Mouse (Mus musculus) right cerebral cortex, postnatal 25 days (tissue): ENCODE measurements around the gene Lgals12.
A peak's percentile ranks its signal among the peaks of the same experiment; 100 is the strongest.

Source experiments
- DNase-seq: peaks from one replicate; pipeline ENCODE4 v3.0.0; 2022

Lgals12 gene

DNA sequence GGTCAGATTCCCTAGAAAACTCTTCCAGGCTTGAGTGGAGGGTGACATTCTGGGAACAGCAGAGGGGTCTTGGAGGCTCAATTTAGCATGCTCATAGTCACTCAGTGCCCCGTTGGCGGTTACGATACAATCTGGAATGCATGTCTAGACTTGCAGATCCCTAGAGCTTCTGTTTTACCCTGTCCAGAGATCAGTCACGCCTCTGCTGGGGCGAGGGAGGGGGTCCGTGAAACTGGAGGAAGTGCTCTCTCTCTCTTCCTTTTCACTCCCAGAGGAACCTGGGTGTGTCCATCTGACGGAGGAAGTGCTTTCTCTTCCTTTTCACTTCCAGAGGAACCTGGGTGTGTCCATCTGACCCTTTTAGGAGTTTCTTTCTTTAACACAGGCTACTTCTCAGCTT, 23.9 kb downstream of the Lgals12 start:
- DNase-seq: no peak

GRCm38 (mm10) chr19:7581042-7581441, 26.0 kb downstream of the Lgals12 start:
- DNase-seq: no peak

DNA sequence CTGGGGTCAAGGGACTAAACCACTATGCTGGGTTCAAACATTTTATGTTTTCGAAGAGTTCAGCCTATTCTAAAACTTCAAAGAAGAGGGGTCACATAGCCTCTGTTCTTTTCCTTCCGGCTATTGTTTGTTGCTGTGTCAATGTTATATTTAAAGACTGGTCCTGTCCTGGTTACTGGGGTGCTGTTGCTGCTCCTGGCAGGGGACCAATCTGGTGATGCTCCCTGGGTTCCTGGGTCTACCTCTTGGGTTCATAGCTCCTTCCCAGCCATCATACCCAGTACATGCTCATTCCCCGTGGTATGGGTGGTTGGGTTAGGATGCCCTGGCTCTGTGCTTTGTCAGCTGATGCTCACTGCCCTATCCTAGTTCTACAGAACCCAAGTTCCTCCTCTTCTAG, 29.3 kb downstream of the Lgals12 start:
- DNase-seq: no peak

DNA sequence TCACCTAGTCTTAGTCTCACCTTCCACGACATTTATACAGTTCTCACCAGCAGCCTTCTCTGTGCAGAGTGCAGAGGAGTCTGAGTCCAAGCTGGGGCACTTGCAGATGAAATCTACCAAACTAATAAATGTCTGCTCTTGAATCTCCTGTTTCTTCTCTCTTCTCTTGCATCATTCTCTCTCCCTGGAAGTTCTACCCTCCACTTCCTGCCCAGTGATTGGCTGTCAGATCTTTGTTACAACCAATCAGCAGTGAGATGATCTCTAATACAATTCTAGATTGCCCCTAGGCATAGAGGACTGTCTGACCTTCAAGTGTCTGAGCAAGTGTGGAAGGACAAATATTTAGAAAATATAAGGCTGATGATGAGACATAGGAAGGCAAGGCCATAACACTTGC, 30.8 kb downstream of the Lgals12 start:
- DNase-seq: no peak

DNA sequence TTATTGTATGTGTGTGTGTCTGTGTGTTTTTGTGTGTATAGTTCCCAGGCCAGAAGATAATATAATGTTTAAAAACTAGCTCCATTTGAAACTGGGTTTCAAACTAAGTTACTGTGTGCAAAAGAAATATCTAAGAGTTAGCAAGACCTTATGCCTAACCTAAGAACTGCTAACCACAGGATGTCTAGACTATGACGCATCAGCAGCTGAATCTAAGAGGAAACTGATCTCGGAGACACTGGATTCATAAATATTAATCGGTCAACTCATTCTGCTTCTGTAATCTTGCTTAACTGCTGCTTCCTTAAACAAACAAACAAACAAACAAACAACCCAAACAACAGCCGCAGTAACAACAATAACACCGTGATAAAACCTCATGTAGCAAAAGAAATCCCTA, 37.3 kb downstream of the Lgals12 start:
- no peak for DNase-seq

GRCm38 (mm10) chr19:7568364-7568763, 38.6 kb downstream of the Lgals12 start:
- DNase-seq: no peak

DNA sequence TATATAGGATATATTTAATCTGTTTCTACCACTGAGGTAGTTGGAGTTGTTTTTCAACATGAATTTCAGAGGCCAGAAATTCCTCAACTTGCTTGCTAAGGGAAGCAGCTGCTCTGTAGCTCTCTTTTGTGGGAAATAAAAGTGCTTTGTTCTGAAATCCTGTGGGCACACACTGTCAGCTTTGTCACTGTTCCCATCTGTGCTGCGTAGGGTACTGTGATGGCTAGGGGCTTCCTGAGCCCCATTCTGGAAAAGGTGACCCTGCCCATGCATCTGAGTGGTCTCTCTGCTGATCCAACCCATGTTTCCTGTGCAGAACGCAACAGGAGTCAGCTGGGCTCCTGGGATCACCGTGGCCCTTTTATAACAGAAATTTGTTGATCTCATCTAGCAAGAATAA, 40.2 kb downstream of the Lgals12 start:
- peak; percentile 23 for DNase-seq

- no peak for DNase-seq
These were observed 42.5 kb downstream of the Lgals12 start for GRCm38 (mm10) chr19:7564457-7564856.

DNA sequence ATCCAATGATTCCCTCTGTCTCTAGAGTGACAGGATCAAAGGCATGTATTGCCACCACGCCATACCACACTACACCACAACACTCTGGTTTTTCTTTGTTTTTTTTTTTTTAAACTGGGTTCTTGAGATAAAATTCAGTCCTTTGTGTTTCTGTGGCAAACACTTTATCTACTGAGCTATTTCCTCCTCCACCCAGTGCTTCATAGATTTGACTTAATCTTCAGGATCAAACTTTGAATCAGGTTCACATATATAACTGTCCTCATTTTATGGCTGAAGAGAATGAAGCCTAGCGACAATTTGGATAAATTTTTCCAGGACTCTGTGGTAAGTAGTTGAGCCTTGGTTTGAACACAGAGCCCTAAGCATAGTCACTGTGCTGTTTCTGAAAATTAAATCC, 43.3 kb downstream of the Lgals12 start:
- no peak for DNase-seq

- DNase-seq: no peak
These were observed 44.3 kb downstream of the Lgals12 start for GRCm38 (mm10) chr19:7562601-7563129.

GRCm38 (mm10) chr19:7561456-7561855, 45.5 kb downstream of the Lgals12 start:
- DNase-seq: no peak

GRCm38 (mm10) chr19:7559986-7560385, 47.0 kb downstream of the Lgals12 start:
- no peak for DNase-seq

DNA sequence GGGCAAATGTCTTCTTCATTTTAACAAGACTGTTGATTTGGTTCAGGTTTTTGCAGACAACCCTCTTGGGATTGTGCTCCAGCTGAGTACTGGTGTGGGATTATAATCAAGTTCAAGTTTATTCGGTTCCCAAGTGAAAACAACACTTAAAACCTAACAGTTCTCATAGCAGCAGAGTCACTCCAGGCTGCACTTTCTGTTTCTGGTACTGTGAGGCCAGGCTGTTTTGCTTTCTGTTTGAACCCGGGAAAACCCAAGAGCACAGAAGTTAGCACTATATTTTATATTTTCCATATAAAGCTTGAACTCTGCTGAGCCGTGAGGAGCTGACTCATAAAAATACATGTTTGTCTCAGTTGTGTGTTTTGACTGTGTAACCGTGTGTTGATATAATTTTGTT, 48.3 kb downstream of the Lgals12 start:
- no peak for DNase-seq

- no peak for DNase-seq
These were observed 49.1 kb downstream of the Lgals12 start for GRCm38 (mm10) chr19:7557844-7558243.

DNA sequence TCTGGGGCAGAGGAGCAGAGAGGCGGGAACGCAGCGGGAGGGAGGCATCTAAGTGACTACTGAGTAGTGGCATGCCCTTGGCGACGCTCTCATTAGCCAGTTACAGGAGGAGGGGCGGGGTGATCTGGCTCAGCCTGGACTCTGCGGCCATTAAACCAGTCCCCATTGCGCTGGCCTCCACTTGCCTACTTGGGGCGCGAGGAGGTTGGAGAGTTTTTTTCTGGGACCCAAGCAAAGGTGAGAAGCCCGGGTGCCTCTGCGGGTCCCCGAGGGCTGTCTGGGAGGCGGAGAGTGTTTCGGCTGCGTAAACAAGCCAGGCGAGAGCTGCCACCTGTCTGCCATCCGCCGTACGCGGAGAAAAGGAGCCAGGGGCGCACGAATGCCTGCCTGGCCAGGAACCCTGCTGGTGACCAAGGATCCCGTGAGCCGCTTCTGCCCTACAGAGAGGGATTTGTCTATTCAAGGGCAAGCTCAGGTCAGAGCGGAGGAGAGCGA, 49.6 kb downstream of the Lgals12 start, which contains the start of gene Pla2g16:
Pla2g16 (plus strand) TSS at position 132 of the 495 bp plus-strand sequence.
- DNase-seq: no peak

DNA sequence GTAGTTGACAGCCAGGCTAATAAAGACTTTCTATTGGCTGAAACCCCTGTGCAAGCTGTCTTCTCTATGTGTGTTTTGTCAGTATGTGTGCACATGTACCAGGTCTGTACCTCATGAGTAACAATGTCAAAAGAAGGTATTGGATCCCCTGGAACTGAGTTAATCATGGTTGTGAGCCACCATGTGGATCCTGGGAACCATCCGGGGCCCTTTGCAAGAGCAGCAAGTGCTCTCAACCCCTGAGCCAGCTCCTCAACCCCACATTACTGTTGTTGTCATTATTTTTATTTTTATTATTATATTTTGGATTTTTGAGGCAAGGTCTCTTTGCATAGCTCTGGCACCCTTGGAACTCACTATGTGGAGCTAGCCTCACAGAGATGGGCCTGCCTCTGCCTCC, 50.4 kb downstream of the Lgals12 start:
- no peak for DNase-seq

DNA sequence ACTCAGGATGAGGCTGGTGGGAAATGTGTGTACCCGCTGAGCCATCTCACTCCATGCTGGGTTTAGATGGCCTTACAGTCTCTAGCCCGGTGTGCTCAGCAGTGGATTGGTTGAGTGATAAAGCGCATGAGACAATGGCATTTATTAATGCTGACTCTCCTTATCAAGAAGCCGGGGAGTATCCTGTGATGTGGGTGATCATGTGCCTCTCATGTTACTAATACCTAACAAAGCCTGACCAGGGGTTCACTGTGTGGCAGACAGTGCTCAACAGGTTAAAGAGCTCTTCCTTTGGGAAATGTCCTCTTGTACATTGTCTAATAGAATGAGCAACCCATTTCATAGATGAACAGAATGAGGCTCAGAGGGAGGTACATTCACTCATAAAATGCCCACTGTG, 52.1 kb downstream of the Lgals12 start:
- DNase-seq: no peak

GRCm38 (mm10) chr19:7553441-7553840, 53.6 kb downstream of the Lgals12 start:
- DNase-seq: no peak

- no peak for DNase-seq
These were observed 54.7 kb downstream of the Lgals12 start for GRCm38 (mm10) chr19:7552301-7552673.

DNA sequence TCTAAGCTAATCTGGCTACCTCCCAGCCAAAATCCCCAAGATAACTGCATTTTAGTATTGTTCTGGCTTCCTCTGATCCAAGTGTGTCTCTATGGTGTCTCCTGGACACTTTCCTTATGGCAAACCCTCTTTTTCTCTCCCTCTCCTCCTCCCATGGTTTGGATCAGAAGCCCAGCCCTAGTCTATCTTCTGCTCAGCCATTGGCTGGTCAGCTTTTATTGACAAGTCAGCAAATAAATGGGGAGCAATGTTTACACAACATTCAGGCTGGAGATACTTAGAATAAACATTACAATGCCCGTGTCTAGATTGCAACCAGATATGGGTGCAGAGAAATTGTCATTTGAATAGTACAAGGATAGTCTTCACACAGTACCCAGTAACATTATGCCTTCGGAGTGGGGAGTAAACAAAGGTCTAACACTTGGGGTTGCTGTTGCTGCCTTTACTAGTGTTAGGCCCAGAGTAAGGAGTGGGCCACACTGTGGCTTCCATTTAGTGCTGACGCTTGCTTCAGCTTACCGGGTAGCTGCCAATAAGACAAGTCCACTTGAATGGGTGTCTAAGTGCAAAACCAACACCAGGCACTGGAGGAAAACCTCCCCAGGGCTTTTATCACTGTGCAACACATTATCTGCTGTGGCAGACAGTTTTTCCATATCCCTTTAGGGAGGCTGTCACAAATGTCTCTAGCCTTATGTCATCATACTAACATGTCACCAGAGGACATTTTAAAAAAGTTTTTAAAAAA, 55.3 kb downstream of the Lgals12 start:
- no peak for DNase-seq

DNA sequence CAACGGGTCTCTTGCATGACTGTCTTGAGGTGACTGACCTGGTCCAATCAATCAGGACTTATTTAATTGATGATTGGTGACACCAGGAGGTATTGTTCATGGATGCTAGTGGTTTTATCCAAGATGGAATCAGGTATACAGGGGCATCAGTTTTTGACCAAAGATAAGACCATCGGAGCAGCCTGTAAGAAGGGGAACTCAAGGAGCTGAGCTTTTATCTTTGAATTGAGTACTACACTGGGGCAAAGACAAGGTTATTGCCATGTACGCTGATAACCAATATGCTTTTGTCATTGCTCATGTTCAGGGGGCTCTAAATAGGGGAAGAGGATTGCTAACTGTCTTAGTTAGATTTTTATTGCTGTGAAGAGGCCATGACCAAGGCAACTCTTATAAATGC, 58.1 kb downstream of the Lgals12 start:
- no peak for DNase-seq
